Mouse (Mus musculus): ENCODE data around the gene Hectd2.

DNA sequence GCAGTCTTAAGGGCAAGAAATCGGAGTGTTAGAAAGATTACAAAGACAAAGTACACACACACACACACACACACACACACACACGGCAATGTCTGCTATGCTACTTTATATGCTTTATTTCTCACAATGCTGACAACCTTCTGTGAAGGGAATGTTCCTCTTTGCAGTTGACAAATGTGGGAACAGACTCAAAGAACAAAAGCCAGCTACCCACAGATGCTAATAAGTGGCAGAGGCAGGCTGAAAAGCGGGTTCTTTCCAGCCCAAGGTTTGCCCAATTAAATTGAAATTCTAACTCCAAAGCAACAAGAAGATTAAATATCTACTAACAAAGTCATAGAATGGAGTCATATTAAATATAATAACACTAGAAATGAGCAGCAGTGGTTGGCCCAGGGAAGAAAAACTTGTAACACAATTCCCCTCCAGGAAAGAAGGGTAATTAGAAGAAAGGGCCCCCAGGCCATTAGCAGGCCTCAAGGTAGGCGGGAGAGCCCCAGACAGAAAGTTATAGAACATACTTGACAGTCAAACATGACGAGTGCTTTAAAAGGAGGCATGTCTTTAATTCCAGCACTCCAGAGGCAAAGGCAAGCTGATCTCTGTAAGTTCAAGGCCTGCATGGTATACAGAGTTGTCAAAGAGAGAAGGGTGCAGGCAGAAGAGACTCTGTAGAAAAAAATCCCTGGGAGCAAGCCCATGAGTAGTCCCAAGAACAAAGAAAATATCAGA is 115.4 kb downstream of the Hectd2 start:
- TF ChIP-seq CTCF (IDR thresholded peaks at IDR 0.05; ENCODE audit: borderline replicate concordance, control insufficient read depth, extremely low read depth, insufficient read depth, low read length, poor library complexity) (no peak), POLR2A (IDR thresholded peaks at IDR 0.05; ENCODE audit: control insufficient read depth, extremely low read depth, insufficient read depth, low read length, poor library complexity) (no peak)

Data from thymus, adult 2 months (tissue).